Mouse (Mus musculus): ENCODE measurements around the gene Eif2ak4.

Eif2ak4 gene

GRCm38 (mm10) chr2:118406811-118407210 lies 18.4 kb downstream of the Eif2ak4 start:
- no peak for DNase-seq

GRCm38 (mm10) chr2:118408336-118408895 lies 20.0 kb downstream of the Eif2ak4 start:
- DNase-seq: no peak

GRCm38 (mm10) chr2:118412821-118413220 lies 24.4 kb downstream of the Eif2ak4 start:
- DNase-seq: no peak

- DNase-seq: no peak
Measured at GRCm38 (mm10) chr2:118415601-118416355, 27.4 kb downstream of the Eif2ak4 start.

GRCm38 (mm10) chr2:118418076-118418475 lies 29.7 kb downstream of the Eif2ak4 start:
- no peak for DNase-seq

GRCm38 (mm10) chr2:118421951-118422350 lies 33.5 kb downstream of the Eif2ak4 start:
- no peak for DNase-seq

GRCm38 (mm10) chr2:118422385-118422784 lies 34.0 kb downstream of the Eif2ak4 start:
- no peak for DNase-seq

- DNase-seq: no peak
Measured at GRCm38 (mm10) chr2:118428296-118428695, 39.9 kb downstream of the Eif2ak4 start.

- no peak for DNase-seq
Measured at GRCm38 (mm10) chr2:118429297-118429696, 40.9 kb downstream of the Eif2ak4 start.

- DNase-seq: no peak
Measured at GRCm38 (mm10) chr2:118430630-118431029, 42.2 kb downstream of the Eif2ak4 start.

GRCm38 (mm10) chr2:118431589-118431988 lies 43.2 kb downstream of the Eif2ak4 start:
- peak; percentile 13 for DNase-seq

- DNase-seq: no peak
Measured at GRCm38 (mm10) chr2:118442172-118442571, 53.8 kb downstream of the Eif2ak4 start.

- no peak for DNase-seq
Measured at GRCm38 (mm10) chr2:118442723-118443122, 54.3 kb downstream of the Eif2ak4 start.

GRCm38 (mm10) chr2:118445696-118446674 lies 57.6 kb downstream of the Eif2ak4 start:
- DNase-seq: no peak

GRCm38 (mm10) chr2:118448181-118448580 lies 59.8 kb downstream of the Eif2ak4 start:
- no peak for DNase-seq

GRCm38 (mm10) chr2:118451056-118451455 lies 62.6 kb downstream of the Eif2ak4 start:
- no peak for DNase-seq

GRCm38 (mm10) chr2:118457029-118457428 lies 68.6 kb downstream of the Eif2ak4 start:
- no peak for DNase-seq

GRCm38 (mm10) chr2:118457463-118458261 lies 69.2 kb downstream of the Eif2ak4 start:
- DNase-seq: no peak

GRCm38 (mm10) chr2:118461480-118462165 lies 73.2 kb downstream of the Eif2ak4 start:
- no peak for DNase-seq

- no peak for DNase-seq
Measured at GRCm38 (mm10) chr2:118463480-118463879, 75.1 kb downstream of the Eif2ak4 start.

- DNase-seq: no peak
Measured at GRCm38 (mm10) chr2:118464450-118464849, 76.0 kb downstream of the Eif2ak4 start.

GRCm38 (mm10) chr2:118465894-118466293 lies 77.5 kb downstream of the Eif2ak4 start:
- no peak for DNase-seq
